Mouse (Mus musculus): ENCODE measurements around the gene Miga2.
A peak's percentile ranks its signal among the peaks of the same experiment; 100 is the strongest.
"Not testable (repeated sequence)": the region's sequence is repeated elsewhere in the genome, so short reads cannot be mapped to it uniquely, and the experiment has no call there.

Miga2 gene

DNA sequence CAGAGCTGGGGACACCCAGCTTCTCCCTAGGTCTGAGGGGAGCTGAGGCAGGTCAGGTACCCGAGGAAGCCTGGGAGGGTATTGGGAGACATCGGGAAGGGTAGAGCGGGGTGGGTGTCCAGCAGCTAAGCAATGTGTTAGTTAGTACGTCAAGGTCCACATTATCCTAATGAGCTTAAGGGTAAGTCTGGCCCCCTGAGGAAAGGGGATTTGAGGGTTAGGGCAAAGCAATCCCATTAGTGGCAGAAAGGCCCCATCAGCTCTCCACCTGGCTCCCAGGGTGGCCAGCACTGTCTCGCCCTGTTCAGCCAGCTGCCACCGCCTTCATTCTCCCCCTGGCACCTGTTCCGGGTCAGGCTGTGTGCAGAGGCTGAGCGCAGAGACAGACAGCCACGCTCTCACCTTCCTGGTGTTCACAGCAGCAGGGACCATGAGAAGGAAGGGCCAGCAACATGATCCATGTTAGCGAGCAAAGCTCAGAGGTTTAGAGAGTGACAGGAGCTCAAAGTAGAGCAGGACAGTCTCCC lies 34.0 kb downstream of the Miga2 start:
- DNase-seq (ENCODE audit: low spot score in 2 of 2) = no peak

DNA sequence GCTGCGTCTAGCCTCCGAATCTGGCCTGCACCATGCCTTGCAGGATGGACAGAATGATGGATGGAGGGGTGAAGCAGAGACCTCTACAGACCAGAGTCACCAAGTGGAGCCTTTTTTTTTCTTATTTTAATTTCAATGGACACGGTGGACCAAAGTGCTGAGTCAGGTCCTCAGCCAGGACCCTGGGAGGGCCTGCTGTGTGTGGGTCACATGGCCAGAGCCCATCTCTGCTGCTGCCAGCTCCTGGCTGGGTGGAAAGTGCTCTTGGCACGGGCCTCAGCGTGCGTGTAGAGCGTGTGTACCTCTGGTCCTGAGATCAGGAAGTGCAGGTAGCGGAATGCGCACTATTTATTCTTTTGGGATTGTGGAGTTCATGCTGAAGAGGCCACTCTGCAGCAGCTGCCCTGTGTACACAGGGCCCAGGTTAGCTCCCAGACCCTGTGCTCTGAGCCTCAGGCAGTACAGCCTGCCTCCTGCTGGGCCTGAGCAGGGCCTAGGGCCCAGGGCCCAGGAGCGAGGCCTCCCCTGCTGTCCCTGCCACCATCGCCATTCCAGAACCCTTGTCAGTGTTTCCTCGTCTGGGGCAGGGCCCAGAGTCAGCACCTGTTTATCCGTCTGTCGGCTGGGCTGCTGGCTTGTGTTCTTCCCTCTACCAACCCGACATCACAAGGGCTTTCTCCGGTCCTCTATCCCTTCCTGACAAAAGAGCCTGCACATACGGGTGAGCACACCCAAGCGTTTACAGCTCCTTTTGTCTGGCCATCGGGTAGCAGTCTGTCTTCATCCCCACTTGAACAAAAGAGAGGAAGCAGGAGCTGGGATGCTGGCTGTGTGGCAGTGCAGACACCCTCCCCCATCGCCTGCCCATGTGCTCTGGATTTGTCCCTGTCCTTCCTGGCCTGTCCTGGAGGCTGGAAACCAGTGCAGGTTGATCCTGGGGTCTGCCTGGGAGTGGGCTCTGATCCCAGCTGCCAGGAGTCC lies 35.4 kb downstream of the Miga2 start:
- DNase-seq (ENCODE audit: low spot score in 2 of 2) = no peak

DNA sequence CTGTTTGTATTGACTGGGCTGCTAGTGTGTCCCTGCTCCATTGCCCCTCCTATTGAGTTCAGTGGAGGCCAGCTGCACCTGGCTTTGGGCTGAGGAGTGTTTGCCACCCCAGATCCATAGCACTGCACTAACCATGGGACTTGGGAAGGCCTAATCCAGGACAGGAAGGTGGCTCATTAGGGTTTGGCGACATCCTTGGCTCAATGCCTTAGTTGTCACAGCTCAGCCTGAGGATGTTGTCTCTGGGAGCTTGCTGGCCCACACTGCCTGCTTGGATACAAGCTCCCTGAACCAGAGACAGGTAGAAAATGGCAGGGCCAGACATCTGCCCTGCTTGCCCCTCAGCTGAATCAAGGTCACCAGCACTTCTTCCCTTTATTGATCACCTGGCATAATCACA lies 37.5 kb downstream of the Miga2 start:
- no peak for DNase-seq (ENCODE audit: low spot score in 2 of 2)

DNA sequence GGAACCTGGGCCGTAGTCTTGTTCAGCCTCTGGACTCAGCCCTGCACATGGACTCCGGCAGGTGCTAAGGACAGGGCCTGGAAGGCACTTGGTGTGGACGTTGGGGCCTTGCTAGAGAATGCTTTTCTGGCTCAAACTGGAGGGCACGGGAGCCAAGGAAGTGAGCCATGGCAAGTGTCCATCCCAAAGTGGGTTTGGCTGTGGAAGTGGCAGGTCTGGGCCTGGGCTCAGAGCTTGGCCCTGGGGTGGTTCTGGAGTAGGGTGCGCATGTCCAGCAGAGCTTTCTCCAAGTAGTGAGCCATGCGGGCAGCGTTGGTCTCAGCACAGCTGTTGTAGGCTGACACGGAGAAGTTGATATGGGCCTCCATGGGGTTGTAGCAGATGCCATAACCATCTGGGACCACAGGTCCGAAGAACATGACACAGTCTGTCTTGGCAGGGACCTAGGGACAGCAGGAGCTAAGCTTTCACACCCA lies 38.4 kb downstream of the Miga2 start:
- no peak for DNase-seq (ENCODE audit: low spot score in 2 of 2)

DNA sequence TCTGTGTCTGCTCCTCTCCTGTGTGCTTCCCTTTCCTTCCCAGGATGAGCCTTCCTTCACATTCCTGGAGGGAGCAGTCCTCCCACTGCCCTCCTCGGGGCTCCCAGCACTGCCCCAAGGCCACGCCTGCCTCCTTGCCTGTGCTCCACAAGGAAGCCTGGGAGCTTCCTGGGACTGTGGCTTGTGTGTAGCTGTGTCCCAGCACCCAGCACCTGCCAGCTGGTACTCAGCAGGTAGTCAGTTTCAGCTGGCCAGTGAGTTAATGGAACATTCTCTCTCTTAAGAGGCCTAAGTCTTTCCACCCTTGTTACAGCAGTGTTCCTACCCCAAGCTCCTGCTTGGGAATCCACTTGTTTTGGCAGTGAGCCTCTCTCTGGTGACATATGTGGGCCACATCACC lies 38.8 kb downstream of the Miga2 start:
- no peak for DNase-seq (ENCODE audit: low spot score in 2 of 2)

DNA sequence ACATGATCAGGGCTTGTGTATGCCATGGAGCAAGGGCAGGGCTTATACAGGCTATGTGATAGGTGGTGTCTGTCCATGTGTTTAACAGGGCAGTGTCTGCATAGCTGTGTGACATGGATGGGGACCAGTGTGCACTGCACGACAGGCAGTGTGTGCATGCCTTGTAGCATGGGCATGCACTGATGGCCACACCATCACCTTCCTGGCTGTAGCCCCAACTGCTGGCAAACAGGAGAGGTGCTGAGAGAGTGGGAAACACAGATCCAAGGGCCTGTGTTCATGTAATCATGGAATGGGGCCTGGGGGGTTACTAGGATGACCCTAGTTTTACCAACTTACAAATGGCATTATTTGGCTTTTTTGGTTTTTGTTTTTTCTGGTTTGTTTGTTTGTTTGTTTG lies 39.8 kb downstream of the Miga2 start:
- DNase-seq (ENCODE audit: low spot score in 2 of 2) = no peak

DNA sequence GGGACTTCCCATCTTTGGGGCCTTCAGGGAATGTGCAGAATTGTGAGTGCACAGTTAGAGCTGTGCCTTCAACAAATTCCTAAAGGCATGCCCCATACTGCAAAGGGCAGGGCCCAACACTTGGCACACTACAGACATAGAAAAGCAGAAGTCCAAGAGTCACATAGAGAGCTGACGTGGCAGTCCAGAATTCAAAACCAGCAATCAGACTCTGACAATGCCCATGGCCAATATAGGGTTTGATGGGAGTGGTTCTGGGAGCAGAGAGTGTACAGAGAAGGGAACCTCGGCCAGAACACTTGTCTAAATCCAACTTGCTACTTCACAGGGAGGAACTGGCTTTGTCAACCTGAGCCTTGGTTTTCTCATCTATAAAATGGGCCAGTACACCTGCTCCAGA lies 43.2 kb downstream of the Miga2 start:
- no peak for DNase-seq (ENCODE audit: low spot score in 2 of 2)

DNA sequence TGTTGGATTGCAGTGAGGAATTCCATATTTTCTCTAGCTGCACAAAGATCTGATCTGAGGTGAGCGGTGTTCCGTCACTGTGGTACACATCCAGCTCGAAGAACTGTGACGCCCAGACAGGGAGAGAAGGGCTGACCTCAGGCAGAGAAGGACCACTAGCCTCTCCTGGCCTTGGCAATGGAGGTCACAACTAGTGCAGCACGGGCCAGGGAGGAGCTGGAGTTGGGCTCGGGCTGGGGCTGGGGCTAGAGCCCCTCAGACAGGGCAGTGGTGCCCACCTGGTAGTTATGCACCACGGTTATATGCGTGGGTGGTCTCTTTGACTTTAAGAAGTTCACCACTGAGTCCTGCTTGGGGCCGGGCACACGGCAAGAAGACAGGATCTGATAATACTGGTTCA lies 43.7 kb downstream of the Miga2 start:
- no peak for DNase-seq (ENCODE audit: low spot score in 2 of 2)

DNA sequence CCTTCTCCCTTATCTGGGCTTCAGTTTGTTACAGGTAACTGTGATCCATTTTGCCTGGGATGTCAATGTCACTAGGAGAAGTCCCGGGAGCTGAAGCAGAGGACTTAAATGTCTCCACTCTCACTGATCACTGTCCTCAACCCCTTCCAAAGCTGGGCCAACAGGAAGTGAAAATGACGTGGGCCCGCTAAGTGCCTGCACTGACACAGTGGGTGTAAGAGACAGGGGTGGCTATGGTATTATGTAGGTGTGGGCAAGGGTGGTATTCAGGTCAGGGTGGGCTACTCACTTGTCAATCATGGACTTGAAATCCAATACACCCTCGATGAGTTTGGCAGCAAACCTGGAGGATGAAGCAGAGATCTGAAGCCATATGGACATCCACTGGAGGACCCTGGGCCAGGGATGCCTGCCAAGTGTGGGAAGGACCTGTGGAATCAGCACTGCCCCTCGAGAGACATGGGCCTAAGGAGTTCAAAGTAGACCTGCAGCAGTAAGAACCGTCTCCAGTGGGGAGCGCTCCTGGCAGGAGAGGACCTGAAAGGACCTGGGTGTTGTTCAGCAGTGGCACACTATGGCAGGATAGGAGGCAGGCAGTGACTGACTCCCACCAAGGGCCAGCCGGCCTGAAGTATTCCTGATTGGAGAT lies 44.5 kb downstream of the Miga2 start:
- no peak for DNase-seq (ENCODE audit: low spot score in 2 of 2)

DNA sequence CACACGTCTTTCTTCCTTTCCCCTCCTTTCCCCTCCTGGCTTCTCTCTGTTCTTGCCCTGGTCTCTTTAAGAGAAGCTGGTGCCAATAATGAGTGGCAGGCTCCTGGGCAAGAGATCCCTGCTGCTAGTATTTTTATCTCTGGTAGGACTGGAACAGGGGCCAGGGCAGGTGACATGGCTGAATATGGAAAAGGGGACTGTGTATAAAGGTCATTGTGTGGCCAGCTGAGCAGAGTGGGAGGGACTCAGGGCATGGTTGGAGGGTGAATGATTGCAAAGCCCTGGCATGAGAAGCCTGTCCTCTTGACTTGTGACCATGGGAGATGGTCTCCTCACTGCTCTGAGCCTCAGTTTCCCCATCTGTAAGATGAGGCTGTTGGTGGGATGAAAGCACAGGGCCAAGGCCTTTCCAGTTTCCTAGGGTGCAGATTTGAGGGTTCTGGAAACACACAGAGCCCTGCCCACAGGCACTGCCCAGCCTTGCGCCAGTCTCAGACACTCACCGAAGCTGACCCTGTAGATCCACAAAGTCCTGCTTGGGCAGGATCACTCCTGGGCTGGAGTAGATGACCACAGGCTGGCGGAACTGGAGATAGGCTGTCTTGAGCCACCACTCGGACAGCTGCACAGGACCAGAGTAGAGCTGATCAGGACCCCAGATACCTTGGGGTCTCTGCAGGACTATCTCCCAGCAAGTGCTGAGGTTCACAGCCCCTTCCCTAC lies 45.6 kb downstream of the Miga2 start:
- no peak for DNase-seq (ENCODE audit: low spot score in 2 of 2)

DNA sequence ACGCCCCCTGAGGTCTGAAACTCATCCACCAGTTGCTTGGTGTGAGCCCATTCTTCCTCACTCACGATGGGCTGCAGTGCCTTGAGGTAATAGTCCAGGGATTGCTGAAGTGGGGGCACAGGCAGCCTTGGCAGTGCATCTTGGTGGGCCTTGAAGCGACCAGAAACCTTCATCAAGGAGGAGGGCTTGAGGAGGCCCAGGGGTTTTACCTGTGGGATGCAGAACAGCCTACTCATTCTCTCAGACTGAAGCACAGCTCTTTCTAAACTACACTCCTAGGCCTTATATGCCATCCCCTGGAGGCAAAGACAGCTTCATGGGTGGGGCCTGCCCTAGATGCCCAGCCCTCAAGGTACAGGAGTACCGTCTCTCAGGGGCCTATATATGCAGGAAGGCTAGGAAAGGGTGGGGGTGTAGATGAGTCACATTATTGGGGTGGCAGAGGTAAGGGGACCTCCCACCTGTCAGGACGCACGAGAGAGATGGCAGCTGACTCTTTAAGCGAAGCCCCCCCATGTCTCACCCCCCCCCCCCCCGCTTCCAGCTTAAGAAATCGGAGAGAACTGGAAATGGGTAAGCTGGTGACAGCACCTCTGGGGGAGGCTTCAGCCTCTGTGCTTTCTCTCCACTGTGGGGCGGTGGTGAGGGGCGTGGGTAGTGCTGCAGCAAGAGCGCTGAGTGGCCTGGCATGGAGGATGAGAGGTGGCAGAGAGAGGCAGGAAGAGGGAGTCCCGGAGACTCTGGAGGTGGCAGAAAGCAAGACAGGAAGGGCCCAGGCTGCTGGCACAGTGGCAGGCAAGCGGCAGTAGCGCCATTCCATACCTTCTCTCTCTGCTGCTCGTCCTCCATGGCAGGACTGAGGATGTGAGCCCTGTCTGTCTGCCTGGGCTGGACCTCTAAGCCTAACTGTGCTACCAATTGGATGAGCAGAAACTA lies 49.3 kb downstream of the Miga2 start:
- DNase-seq (ENCODE audit: low spot score in 2 of 2) = peak in 1 of 2 experiments; percentile 44

DNA sequence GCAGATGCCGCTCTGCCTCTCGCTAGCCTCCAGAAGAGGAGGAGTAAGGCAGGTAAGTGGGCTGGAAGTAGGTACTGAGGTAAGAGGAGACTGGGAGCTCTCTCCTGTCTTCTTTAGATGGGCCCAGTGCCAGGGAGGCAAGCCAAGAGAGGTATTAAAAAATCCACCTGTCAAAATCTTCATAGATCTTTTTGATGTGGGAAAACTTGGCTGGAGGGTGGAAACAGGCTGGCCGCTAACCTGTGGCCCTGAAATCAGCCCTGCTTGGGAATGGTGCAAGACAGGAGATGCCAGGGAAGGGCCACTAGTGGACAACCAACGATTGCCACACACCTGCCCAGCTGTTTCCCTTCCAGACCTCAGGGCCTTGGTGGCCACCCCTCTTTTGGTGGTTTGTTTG lies 50.1 kb downstream of the Miga2 start:
- no peak for DNase-seq (ENCODE audit: low spot score in 2 of 2)

DNA sequence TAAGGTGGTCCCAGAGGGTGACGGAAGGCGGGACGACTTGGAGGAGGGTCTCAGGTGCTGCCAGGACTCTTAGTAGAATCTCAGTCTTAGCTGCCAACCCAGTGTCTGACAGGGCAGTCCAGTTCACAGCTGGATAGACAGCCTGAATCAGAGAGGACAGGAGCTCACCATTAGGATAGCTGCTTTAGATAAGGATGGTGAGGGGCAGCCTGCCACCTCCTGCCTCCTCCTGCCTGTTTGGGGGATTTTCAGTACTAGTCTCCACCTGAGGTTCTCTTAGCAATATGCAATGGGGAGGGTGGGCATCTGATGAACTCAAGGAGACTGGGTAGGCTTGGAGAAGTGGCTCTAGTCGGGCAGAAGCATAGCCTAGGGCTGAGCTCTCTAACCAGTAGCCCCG lies 50.6 kb downstream of the Miga2 start:
- no peak for DNase-seq (ENCODE audit: low spot score in 2 of 2)

DNA sequence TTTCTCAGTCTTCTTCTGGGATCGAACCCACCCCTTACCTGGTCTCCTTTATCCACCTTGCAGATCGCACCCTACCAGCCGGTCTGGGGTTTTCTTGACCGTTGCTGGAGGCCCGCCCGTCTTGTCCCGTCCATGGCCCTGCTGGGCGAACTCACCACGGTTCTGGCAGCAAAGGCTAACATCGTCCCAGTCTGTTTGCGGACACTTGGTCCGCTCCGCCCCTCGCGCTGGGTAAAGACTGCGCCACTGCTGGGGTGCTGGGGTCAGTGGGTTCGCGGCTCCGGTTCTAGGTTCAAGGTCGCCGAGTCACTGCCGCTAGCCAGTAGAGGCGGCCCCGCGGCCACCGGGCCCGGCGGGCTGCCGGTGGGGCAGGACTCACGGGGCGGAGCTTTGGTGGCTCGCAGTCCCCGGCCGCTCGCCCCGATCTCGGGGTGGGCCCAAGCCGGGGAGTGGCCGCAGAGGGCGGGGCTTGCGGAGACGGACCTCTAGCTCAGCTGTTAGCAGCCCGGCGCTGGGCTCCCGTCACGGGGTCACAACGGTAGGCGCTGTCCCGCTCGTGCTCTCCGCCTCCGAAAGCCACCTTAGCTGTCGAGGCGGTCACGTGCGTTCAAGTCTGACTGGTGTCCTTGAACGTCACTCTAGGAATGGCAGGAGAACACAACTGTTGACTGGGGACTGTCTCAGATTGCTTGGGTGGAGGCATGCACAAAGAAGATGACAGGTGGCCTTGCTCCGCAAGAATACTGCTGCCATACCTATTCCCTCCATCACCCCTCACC lies 51.3 kb downstream of the Miga2 start, which contains the start of gene Crat:
Gene Crat, minus strand, starts transcription at position 657 of the 779 bp plus-strand sequence.
- peak; percentile 89 to 90 for DNase-seq (ENCODE audit: low spot score in 2 of 2)

DNA sequence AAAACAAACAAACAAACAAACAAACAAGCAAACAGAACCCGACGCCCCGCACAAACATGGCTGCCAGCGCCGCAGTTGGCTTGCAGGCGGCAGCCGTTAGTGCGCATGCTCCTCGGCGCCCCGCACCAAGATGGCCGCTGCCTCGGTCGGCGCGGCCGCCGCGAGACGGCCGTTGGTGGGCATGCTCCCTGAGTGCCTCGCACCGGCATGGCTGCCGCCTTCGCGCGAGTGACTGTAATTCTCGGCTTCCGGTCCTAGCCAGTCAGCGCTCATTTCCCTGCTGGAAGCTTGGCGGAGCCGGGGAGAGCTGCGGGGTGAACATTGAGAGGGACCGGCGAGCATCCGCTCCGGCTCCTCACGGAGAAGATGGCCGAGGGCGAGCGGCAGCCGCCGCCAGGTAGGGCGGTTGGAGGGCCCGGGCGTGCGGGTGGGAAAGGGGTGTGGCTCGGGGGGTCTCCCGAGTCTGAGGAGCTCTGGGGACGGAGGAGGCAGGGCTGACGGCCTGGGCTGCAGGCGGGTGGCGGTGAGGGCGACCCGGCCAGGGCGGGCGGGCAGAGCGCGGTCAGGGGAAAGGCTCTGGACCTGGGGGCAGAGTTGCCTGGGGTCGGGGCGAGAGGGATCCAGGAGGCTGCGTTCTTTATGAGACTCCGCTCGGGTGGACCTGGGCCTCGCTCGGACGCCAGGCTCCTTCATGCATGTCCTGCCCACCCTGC lies 52.1 kb downstream of the Miga2 start, which contains the start of gene Ptpa:
Gene Ptpa, plus strand, starts transcription at position 104 of the 713 bp plus-strand sequence.
- DNase-seq (ENCODE audit: low spot score in 2 of 2) = peak; percentile 87 to 89

DNA sequence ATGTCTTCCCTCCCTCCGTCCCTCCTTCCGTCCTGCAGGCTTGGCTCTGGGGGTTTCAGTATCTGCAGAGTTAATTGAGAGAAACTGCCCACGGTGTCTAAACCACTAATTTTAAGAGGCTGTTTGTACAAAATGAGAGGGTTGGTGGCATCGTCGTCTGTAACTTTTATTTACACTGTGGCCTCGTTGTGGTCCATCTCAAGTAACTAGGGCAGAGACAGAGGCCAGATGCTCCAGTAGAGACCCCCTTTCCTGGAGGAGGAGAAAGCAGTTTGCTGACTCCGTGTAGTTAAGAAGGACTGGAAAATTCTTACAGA lies 52.6 kb downstream of the Miga2 start:
- no peak for DNase-seq (ENCODE audit: low spot score in 2 of 2)

DNA sequence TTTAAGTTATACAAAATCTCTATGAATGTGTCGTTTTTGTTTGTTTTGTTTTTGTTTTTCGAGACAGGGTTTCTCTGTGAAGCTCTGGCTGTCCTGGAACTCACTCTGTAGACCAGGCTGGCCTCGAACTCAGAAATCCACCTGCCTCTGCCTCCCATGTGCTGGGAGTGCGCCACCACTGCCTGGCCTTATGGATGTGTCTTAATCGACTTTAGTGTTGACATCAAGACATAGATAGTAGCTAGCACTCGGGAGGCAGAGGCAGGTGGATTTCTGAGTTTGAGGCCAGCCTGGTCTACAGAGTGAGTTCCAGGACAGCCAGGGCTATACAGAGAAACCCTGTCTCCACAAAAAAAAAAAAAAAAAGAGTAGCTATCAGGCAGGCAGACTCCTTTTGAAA lies 53.1 kb downstream of the Miga2 start:
- DNase-seq (ENCODE audit: low spot score in 2 of 2) = not testable (repeated sequence)

DNA sequence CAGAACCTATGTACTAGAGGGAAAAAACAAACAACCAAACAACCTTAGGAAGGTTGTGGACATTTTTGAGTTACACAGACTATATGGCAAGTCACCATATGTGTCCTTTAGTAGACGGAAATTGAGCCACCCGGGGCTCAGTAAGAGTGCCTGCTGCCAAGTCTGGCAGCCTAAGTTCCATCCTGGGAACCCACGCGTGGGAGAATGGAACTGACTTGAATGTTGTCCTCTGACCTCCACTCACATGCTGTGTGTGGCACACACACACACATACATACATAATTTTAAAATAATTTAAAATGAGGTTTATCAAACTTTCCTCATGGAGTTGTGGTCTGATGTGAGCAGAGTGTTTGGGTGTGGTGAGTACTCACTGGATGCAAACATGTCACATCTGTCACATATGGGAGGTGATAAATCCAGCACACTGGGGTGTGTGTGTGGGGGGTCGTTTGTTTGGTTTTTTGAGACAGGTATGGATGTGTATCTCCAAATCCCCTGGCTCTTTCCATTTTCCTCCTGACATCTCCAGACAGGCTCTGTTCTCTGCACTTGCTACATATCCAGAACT lies 53.6 kb downstream of the Miga2 start:
- DNase-seq (ENCODE audit: low spot score in 2 of 2) = no peak

DNA sequence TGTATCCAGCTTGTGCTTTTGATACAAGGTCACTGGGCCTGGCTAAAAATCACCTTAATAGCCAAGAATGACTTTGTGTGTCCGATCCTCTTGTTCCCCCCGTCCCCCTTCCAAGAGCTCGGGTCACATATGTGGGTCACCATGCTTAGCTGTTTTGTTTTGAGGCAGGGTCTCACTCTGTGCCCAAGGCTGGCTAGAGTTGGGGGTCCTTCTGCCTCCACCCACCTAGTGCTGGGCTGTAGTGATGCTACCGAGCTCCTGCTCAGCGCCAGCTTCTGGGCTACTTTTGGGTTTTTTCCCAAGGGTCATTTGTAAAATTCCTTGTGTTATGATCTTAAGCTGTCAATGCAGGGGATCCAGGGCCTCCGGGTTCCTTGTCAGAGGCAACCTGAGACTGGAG lies 54.2 kb downstream of the Miga2 start:
- no peak for DNase-seq (ENCODE audit: low spot score in 2 of 2)

All from frontal cortex, postnatal 14 days (tissue).